15 mouse cellular contexts compared by ENCODE assay signal in the genomic region with DNA sequence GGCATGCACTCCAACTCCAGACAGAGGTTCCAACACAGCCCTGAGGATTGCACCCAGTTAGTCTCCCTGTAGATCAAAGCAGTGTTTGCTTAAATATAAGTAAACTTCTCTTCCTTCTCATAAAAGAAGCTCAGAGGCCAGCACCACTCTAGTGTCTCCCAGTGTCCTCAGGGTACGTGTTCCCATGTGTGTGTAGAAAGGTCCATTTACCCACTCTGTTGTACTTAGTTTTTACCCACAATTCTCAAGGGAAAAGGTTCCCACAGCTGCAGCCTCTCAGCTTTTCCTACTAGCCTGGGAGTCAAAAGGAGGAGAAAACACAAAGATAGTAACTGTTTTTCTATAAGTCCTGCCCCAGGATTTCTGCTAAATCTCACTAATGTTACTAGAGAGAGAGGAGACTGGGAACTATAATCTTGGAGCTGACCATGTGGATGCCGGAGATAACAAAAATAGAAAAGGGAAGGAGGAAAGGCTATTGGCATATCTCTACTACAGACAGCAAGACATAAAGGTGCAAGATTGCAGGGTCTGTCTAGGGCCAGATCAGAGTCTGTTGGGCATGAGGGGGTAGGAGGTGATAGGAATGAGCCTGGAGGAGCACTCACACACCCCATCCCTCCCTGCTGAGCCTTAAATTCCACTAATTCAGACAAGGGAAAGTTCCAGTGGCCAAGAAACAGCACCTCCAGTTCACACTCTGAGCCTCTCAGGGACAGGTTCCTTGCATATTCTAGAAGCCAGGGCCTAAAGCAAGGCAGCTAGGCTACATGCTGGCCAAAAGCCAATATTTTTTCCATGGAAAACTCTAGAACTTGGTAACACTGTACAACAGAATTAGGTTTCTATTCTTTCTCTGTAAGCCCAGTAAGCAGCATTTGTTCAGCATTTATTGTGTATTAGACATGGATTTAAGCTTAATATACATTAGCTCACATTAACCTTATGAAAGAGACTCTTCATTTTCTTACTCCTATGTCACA. TPM values are rescaled to one million over a fixed set of nuclear protein-coding genes. Genes with fewer than 3 reads are reported as not detected.
DNase-seq lines count a peak whose midpoint lies in the region; ATAC-seq and TF ChIP-seq lines count a peak whose summit lies in the region.
"Had no signal": no experiment of that assay in that cellular context is flagged by ENCODE, and none has a peak within 500 bp of the region (broad histone marks: within the 10 kb centered on the region; RNA-seq: fewer than 3 reads in every experiment).

No protein-coding gene starts in this region.

- no peak overlapping the region for H3K4me3 ChIP-seq in gastrocnemius, adult 2 months
- H3K4me3 ChIP-seq in limb, embryonic 14.5 days (replicated peaks; ENCODE audit: low read length): no peak overlapping the region
- H3K4me3 ChIP-seq in limb, embryonic 10.5 days: no peak overlapping the region
- H3K4me3 ChIP-seq in liver, embryonic 14.5 days (ENCODE audit: insufficient read depth in 1 of 2, low read depth in 2 of 2, low read length in 2 of 2): no peak overlapping the region
- H3K4me3 ChIP-seq: embryonic facial prominence, embryonic 12.5 days; hindbrain, embryonic 10.5 days; liver, embryonic 15.5 days had no signal

- no peaks in the 10 kb centered on the region for H3K27me3 ChIP-seq in limb, embryonic 14.5 days (ENCODE audit: control insufficient read depth, insufficient read depth, low read length)
- H3K27me3 ChIP-seq in limb, embryonic 10.5 days (ENCODE audit: low read depth, poor library complexity, severe bottlenecking): peaks cover 2% of the 10 kb centered on the region; the same call in 1 of the 2 replicates
- no peaks in the 10 kb centered on the region for H3K27me3 ChIP-seq in liver, embryonic 14.5 days (ENCODE audit: control insufficient read depth, insufficient read depth, low read length)
- H3K27me3 ChIP-seq: embryonic facial prominence, embryonic 12.5 days; liver, embryonic 15.5 days had no signal

- WGBS in limb, embryonic 14.5 days: 75% methylated on average over 2 of the region's 2 CpGs
- WGBS in limb, embryonic 10.5 days: 75% methylated on average over 2 of the region's 2 CpGs
- 29% methylated on average over 2 of the region's 2 CpGs for WGBS in liver, embryonic 14.5 days (ENCODE audit: insufficient replicate concordance)

- no peak for TF ChIP-seq POLR2A in limb, embryonic 14.5 days (IDR thresholded peaks at IDR 0.05; ENCODE audit: borderline replicate concordance, extremely low read depth, insufficient read depth, insufficient read length)

- no peak overlapping the region for H3K9ac ChIP-seq in limb, embryonic 14.5 days (ENCODE audit: low read depth, low read length, severe bottlenecking)
- H3K9ac ChIP-seq in liver, embryonic 14.5 days (replicated peaks): no peak overlapping the region
- H3K9ac ChIP-seq: embryonic facial prominence, embryonic 12.5 days; liver, embryonic 15.5 days had no signal

- intact Hi-C loops in gastrocnemius, adult 2 months (cut with DNase I): no loop called here
- intact Hi-C loops in left cerebral cortex, postnatal 4 days (cut with DNase I): no loop called here

- no peaks in the 10 kb centered on the region for H3K36me3 ChIP-seq in limb, embryonic 14.5 days (ENCODE audit: control insufficient read depth, insufficient read depth, low read length)
- no peaks in the 10 kb centered on the region for H3K36me3 ChIP-seq in limb, embryonic 10.5 days
- H3K36me3 ChIP-seq in liver, embryonic 14.5 days (replicated peaks; ENCODE audit: control insufficient read depth, insufficient read depth, low read depth): no peaks in the 10 kb centered on the region
- H3K36me3 ChIP-seq: embryonic facial prominence, embryonic 12.5 days; hindbrain, embryonic 10.5 days; liver, embryonic 15.5 days had no signal

- no peaks in the 10 kb centered on the region for H3K9me3 ChIP-seq in limb, embryonic 14.5 days (ENCODE audit: control insufficient read depth, low read length)
- no peaks in the 10 kb centered on the region for H3K9me3 ChIP-seq in limb, embryonic 10.5 days (replicated peaks)
- no peaks in the 10 kb centered on the region for H3K9me3 ChIP-seq in liver, embryonic 14.5 days (ENCODE audit: control insufficient read depth, low read length)
- H3K9me3 ChIP-seq: embryonic facial prominence, embryonic 12.5 days; hindbrain, embryonic 10.5 days; liver, embryonic 15.5 days had no signal

- no peak overlapping the region for H3K4me2 ChIP-seq in limb, embryonic 14.5 days (replicated peaks; ENCODE audit: low read depth, low read length, severe bottlenecking)
- no peak overlapping the region for H3K4me2 ChIP-seq in liver, embryonic 14.5 days (ENCODE audit: low read depth)
- H3K4me2 ChIP-seq: embryonic facial prominence, embryonic 12.5 days; liver, embryonic 15.5 days had no signal

- TF ChIP-seq CTCF in gastrocnemius, adult 2 months (IDR thresholded peaks at IDR 0.05): no peak
- no peak for TF ChIP-seq CTCF in liver, embryonic 14.5 days (IDR thresholded peaks at IDR 0.05; ENCODE audit: low read depth)

- peaks cover 39% of the 10 kb centered on the region for H3K4me1 ChIP-seq in limb, embryonic 14.5 days (ENCODE audit: control insufficient read depth, insufficient read depth, low read length)
- peaks cover 56% of the 10 kb centered on the region for H3K4me1 ChIP-seq in limb, embryonic 10.5 days
- peaks cover 0 to 11% of the 10 kb centered on the region in 2 experiments; a peak in 2 of 4 replicates for H3K4me1 ChIP-seq in liver, embryonic 14.5 days (replicated peaks; ENCODE audit: control insufficient read depth in 2 of 2, insufficient read depth in 2 of 2, low read length in 1 of 2)

- ATAC-seq in limb, embryonic 14.5 days (ENCODE audit: low FRiP score, low read depth): no peak
- peak; percentile 50; the same call in 1 of the 2 replicates for ATAC-seq in liver, embryonic 14.5 days (ENCODE audit: insufficient read depth)

- peak; percentile 27 for TF ChIP-seq EP300 in liver, embryonic 14.5 days (IDR thresholded peaks at IDR 0.05; ENCODE audit: low read depth)

- DNase-seq in gastrocnemius, adult 2 months: no peak
- no peak for DNase-seq in gastrocnemius, adult 18-20 months (ENCODE audit: low spot score)
- peak; percentile 45 for DNase-seq in limb, embryonic 14.5 days (ENCODE audit: low spot score)
- no peak for DNase-seq in limb, embryonic 10.5 days (ENCODE audit: low spot score)
- peak; percentile 67 for DNase-seq in MEL-GATA-1-ER (ENCODE audit: extremely low read depth, low read depth)
- DNase-seq in liver, embryonic 14.5 days (ENCODE audit: low read depth in 3 of 3, low spot score in 3 of 3): peak in 2 of 3 experiments; percentile 10 to 15
- DNase-seq in kidney, postnatal 36 days: no peak
- no peak for DNase-seq in left cerebral cortex, postnatal 4 days
- DNase-seq: cerebellum, adult 11-12 months; cerebellum, postnatal 36 days; gastrocnemius, postnatal 25 days; retina, postnatal 1 day had no signal

- H3K27ac ChIP-seq in gastrocnemius, adult 2 months: peak overlapping the region; percentile 1; the same call in 1 of the 2 replicates
- no peak overlapping the region for H3K27ac ChIP-seq in limb, embryonic 14.5 days (replicated peaks; ENCODE audit: low read depth, low read length)
- H3K27ac ChIP-seq in limb, embryonic 10.5 days: no peak overlapping the region
- H3K27ac ChIP-seq in liver, embryonic 14.5 days: no peak overlapping the region
- H3K27ac ChIP-seq: embryonic facial prominence, embryonic 12.5 days; hindbrain, embryonic 10.5 days; liver, embryonic 15.5 days had no signal

RNA-seq across cellular contexts. Expression of a gene that starts 25.9 kb away (rescaled TPM):
- total RNA-seq in gastrocnemius, adult 2 months (2021): under 1 TPM; 0.33 to 0.54 TPM
- under 1 TPM; 0.39 to 0.40 TPM for total RNA-seq in gastrocnemius, adult 18-20 months (2021)
- 0.99 and 1.0 TPM in 2 replicates for polyA plus RNA-seq in limb, embryonic 14.5 days (2012; rRNA removed)
- 0.61 TPM in 2 replicates for polyA plus RNA-seq in limb, embryonic 14.5 days (2014; fragmentation: Nextera tagmentation; extraction: Ambion mirVana)
- 0.16 and 0.36 TPM in 2 replicates for polyA plus RNA-seq in limb, embryonic 10.5 days (2016; fragmentation: Nextera tagmentation; extraction: Ambion mirVana)
- 0.06 and 0.31 TPM in 2 replicates for polyA plus RNA-seq in liver, embryonic 14.5 days (2012; rRNA removed)
- 0.10 TPM in 1 of 2 replicates, not detected in the other for polyA plus RNA-seq in liver, embryonic 14.5 days (2014; fragmentation: Nextera tagmentation; extraction: Ambion mirVana)
- 10 to 100 TPM; 46.2 to 46.7 TPM for total RNA-seq in left cerebral cortex, postnatal 4 days (2021)

Comparison
In these comparisons a context has a peak if more than half of its experiments do, and no peak if none do; other contexts are left out.
1. DNase-seq: peak in limb, embryonic 14.5 days (single experiment), MEL-GATA-1-ER (single experiment) and liver, embryonic 14.5 days (2 of 3); none in gastrocnemius, adult 2 months (single experiment), gastrocnemius, adult 18-20 months (single experiment), limb, embryonic 10.5 days (single experiment), kidney, postnatal 36 days (0 of 2) and left cerebral cortex, postnatal 4 days (single experiment).
2. RNA of a gene that starts 25.9 kb away (total RNA-seq): 46.2 to 46.7 TPM in left cerebral cortex, postnatal 4 days; 0.33 to 0.54 TPM in gastrocnemius, adult 2 months and 0.39 to 0.40 TPM in gastrocnemius, adult 18-20 months; every median in the first group is over 10 times any median in the second.